Mouse (Mus musculus) MEL (cell line): Measurements from ENCODE around the gene BC024063. TPM values are rescaled to one million over a fixed set of nuclear protein-coding genes. Genes with fewer than 3 reads are reported as not detected.

Experiments
- DNase-seq: peaks from one replicate; pipeline ENCODE4 v3.0.0; 2011; ENCODE audit warnings: low read depth, low spot score
- H3K27ac ChIP-seq: 2 replicates; pipeline ENCODE4 v1.5.1; 2012; ENCODE audit warnings: low read depth, mild to moderate bottlenecking, control low read depth, low read length, moderate library complexity; ENCODE audit not compliant: control insufficient read depth
- H3K27me3 ChIP-seq, 2 experiments: fragments of 150-350 bp in 1 of 2; sonication (generic) in 1 of 2; 2 replicates each; pipeline ENCODE4 v1.6.1; 2012; ENCODE audit warnings: low read length in 2 of 2, mild to moderate bottlenecking in 2 of 2, improper control_type of control experiment in 1 of 2, moderate library complexity in 1 of 2; ENCODE audit not compliant: insufficient read depth in 2 of 2, control insufficient read depth in 1 of 2
- H3K36me3 ChIP-seq, 2 experiments: 2 replicates each; pipeline ENCODE4 v1.6.1; 2012 to 2014; ENCODE audit warnings: low read length in 2 of 2, improper control_type of control experiment in 1 of 2, inconsistent platforms in 1 of 2, mild to moderate bottlenecking in 1 of 2; ENCODE audit not compliant: insufficient read depth in 2 of 2, control insufficient read depth in 1 of 2
- H3K4me1 ChIP-seq, 2 experiments: fragments of 150-350 bp in 1 of 2; sonication (generic) in 1 of 2; 2 replicates each; pipeline ENCODE4 v1.6.1; 2012; ENCODE audit warnings: low read length in 2 of 2, improper control_type of control experiment in 1 of 2, mild to moderate bottlenecking in 1 of 2; ENCODE audit not compliant: insufficient read depth in 2 of 2, control insufficient read depth in 1 of 2
- H3K4me3 ChIP-seq, 2 experiments: fragments of 150-350 bp in 1 of 2; sonication (generic) in 1 of 2; 2 replicates each; pipeline ENCODE4 v1.5.1; 2012; ENCODE audit warnings: low read depth in 2 of 2, low read length in 2 of 2, mild to moderate bottlenecking in 2 of 2, moderate library complexity in 2 of 2, control low read depth in 1 of 2, improper control_type of control experiment in 1 of 2; ENCODE audit not compliant: control insufficient read depth in 1 of 2, insufficient read depth in 1 of 2
- H3K79me2 ChIP-seq: 2 replicates; pipeline ENCODE4 v1.6.1; 2012; ENCODE audit warnings: mild to moderate bottlenecking, low read length, moderate library complexity; ENCODE audit not compliant: control insufficient read depth, poor library complexity, insufficient read depth
- H3K9ac ChIP-seq: 2 replicates; pipeline ENCODE4 v1.6.1; 2012; ENCODE audit warnings: low read depth, mild to moderate bottlenecking, control low read depth, low read length, moderate library complexity; ENCODE audit not compliant: control insufficient read depth, poor library complexity, severe bottlenecking
- H3K9me3 ChIP-seq: fragments of 150-350 bp; sonication (generic); replicated peaks from 2 replicates; pipeline ENCODE4 v1.6.1; 2012; ENCODE audit warnings: mild to moderate bottlenecking, low read length, improper control_type of control experiment, moderate library complexity; ENCODE audit not compliant: insufficient read depth
- ELF1 ChIP-seq: IDR thresholded peaks from 2 replicates; pipeline ENCODE4 v1.6.1; 2014; ENCODE audit warnings: low read depth, mild to moderate bottlenecking, inconsistent platforms, low read length, improper control_type of control experiment, moderate library complexity
- ETS1 ChIP-seq: IDR thresholded peaks from 2 replicates; pipeline ENCODE4 v1.6.1; 2012; ENCODE audit warnings: low read depth, mild to moderate bottlenecking, inconsistent platforms, low read length, improper control_type of control experiment, moderate library complexity
- HCFC1 ChIP-seq: IDR thresholded peaks from 2 replicates; pipeline ENCODE4 v1.6.1; 2012; ENCODE audit warnings: low read depth, mild to moderate bottlenecking, inconsistent platforms, low read length, improper control_type of control experiment, moderate library complexity
- JUND ChIP-seq: IDR thresholded peaks from 2 replicates; pipeline ENCODE4 v1.6.1; 2011; ENCODE audit warnings: low read depth, mild to moderate bottlenecking, improper control_type of control experiment, low read length
- MAFK ChIP-seq: IDR thresholded peaks from 2 replicates; pipeline ENCODE4 v1.6.1; 2011; ENCODE audit warnings: low read depth, mild to moderate bottlenecking, low read length, improper control_type of control experiment, borderline replicate concordance
- MAX ChIP-seq: IDR thresholded peaks from 2 replicates; pipeline ENCODE4 v1.6.1; 2011; ENCODE audit warnings: low read length, improper control_type of control experiment
- MAZ ChIP-seq: IDR thresholded peaks from 2 replicates; pipeline ENCODE4 v1.6.1; 2012; ENCODE audit warnings: low read depth, mild to moderate bottlenecking, inconsistent platforms, low read length, improper control_type of control experiment
- MYC ChIP-seq: IDR thresholded peaks from 2 replicates; pipeline ENCODE4 v1.6.1; 2011; ENCODE audit warnings: low read depth, mild to moderate bottlenecking, low read length, improper control_type of control experiment, moderate library complexity
- NELFE ChIP-seq: IDR thresholded peaks from 2 replicates; pipeline ENCODE4 v1.6.1; 2011; ENCODE audit warnings: low read depth, low read length, improper control_type of control experiment
- NRF1 ChIP-seq: IDR thresholded peaks from 2 replicates; pipeline ENCODE4 v1.6.1; 2014; ENCODE audit warnings: low read depth, mild to moderate bottlenecking, inconsistent platforms, low read length, improper control_type of control experiment, moderate library complexity; ENCODE audit not compliant: poor library complexity, insufficient read depth, severe bottlenecking
- POLR2A ChIP-seq, 2 experiments: IDR thresholded peaks; 2 replicates each; pipeline ENCODE4 v1.6.1; 2011 to 2012; ENCODE audit warnings: low read length in 2 of 2, mild to moderate bottlenecking in 2 of 2, control low read depth in 1 of 2, improper control_type of control experiment in 1 of 2, low read depth in 1 of 2, moderate library complexity in 1 of 2; ENCODE audit not compliant: control insufficient read depth in 1 of 2, insufficient read depth in 1 of 2, poor library complexity in 1 of 2
- POLR2AphosphoS2 ChIP-seq: IDR thresholded peaks from 2 replicates; pipeline ENCODE4 v1.6.1; 2011; ENCODE audit warnings: low read length, improper control_type of control experiment
- POLR2AphosphoS5 ChIP-seq: IDR thresholded peaks from 2 replicates; pipeline ENCODE4 v1.6.1; 2012; ENCODE audit warnings: low read depth, borderline replicate concordance, mild to moderate bottlenecking, inconsistent platforms, low read length, moderate library complexity, mixed read lengths
- SIN3A ChIP-seq: IDR thresholded peaks from 2 replicates; pipeline ENCODE4 v1.6.1; 2012; ENCODE audit warnings: low read length, improper control_type of control experiment, inconsistent platforms
- SMC3 ChIP-seq: IDR thresholded peaks from 2 replicates; pipeline ENCODE4 v1.6.1; 2011; ENCODE audit warnings: low read depth, low read length, improper control_type of control experiment
- TAL1 ChIP-seq: IDR thresholded peaks from 2 replicates; pipeline ENCODE4 v1.6.1; 2012; ENCODE audit warnings: mild to moderate bottlenecking, inconsistent platforms, low read length, moderate library complexity, mixed read lengths
- TBP ChIP-seq: IDR thresholded peaks from 2 replicates; pipeline ENCODE4 v1.8.0; 2011; ENCODE audit warnings: low read depth, low read length, improper control_type of control experiment
- TCF12 ChIP-seq: IDR thresholded peaks from 2 replicates; pipeline ENCODE4 v1.6.1; 2014; ENCODE audit warnings: low read depth, mild to moderate bottlenecking, inconsistent platforms, low read length, improper control_type of control experiment, moderate library complexity
- USF1 ChIP-seq: IDR thresholded peaks from 2 replicates; pipeline ENCODE4 v1.6.1; 2014; ENCODE audit warnings: low read depth, mild to moderate bottlenecking, inconsistent platforms, low read length, improper control_type of control experiment, moderate library complexity
- USF2 ChIP-seq, 2 experiments: IDR thresholded peaks; 2 replicates each; pipeline ENCODE4 v1.6.1; 2011 to 2012; ENCODE audit warnings: improper control_type of control experiment in 2 of 2, low read length in 2 of 2, borderline replicate concordance in 1 of 2, inconsistent platforms in 1 of 2, low read depth in 1 of 2, mild to moderate bottlenecking in 1 of 2; ENCODE audit not compliant: insufficient read depth in 1 of 2
- ZC3H11A ChIP-seq: IDR thresholded peaks from 2 replicates; pipeline ENCODE4 v1.6.1; 2012; ENCODE audit warnings: low read depth, mild to moderate bottlenecking, inconsistent platforms, low read length, improper control_type of control experiment
- ZMIZ1 ChIP-seq: IDR thresholded peaks from 2 replicates; pipeline ENCODE4 v1.6.1; 2012; ENCODE audit warnings: low read depth, mild to moderate bottlenecking, inconsistent platforms, low read length, improper control_type of control experiment, moderate library complexity
- polyA plus RNA-seq, 2 experiments: library from polyadenylated mRNA; stranded (reverse) in 1 of 2; unstranded in 1 of 2; fragments of >175 nt in 1 of 2; fragments of >200 nt in 1 of 2; gene quantifications; 2 replicates each; pipeline versions ENCODE4 v1.2.1 to v1.2.4; 2012; ENCODE audit warnings: low replicate concordance in 2 of 2, low read depth in 1 of 2; ENCODE audit not compliant: insufficient read length in 2 of 2, insufficient read depth in 1 of 2, missing spikeins in 1 of 2
- total RNA-seq: library from RNA; depleted of rRNA; stranded (reverse); fragments of 300-350 nt; gene quantifications from 2 replicates; pipeline ENCODE4 v1.2.3, GENCODE M21; 2012

BC024063 gene
- total and polyA plus RNA-seq, 3 experiments: 0.92 to 2.3 TPM; not detected in 1

- peak within 1 kb of the TSS; percentile 65 to 92 for H3K4me3 ChIP-seq
- peaks cover 6% of the 10 kb centered on the region; the same call in 1 of the 2 replicates for H3K79me2 ChIP-seq
- no peaks in the 10 kb centered on the region for H3K9me3 ChIP-seq
- TF ChIP-seq USF1: no peak
- TF ChIP-seq POLR2AphosphoS5: no peak
- no peak for TF ChIP-seq USF2 (IDR thresholded peaks at IDR 0.05; ENCODE audit: borderline replicate concordance in 1 of 2, insufficient read depth in 1 of 2, low read depth in 1 of 2, low read length in 2 of 2)
- no peak for TF ChIP-seq ZC3H11A
- peak; percentile 94 for TF ChIP-seq NELFE
- no peak for TF ChIP-seq TAL1
- no peak for TF ChIP-seq MAZ
- TF ChIP-seq NRF1: peak; percentile 96
- peak; percentile 88 for TF ChIP-seq ZMIZ1
- no peak for TF ChIP-seq JUND
- TF ChIP-seq HCFC1: peak; percentile 77
- TF ChIP-seq MAX: peak; percentile 24; the same call in 1 of the 2 replicates
- TF ChIP-seq SIN3A: no peak; the same call in 1 of the 2 replicates
- TF ChIP-seq ETS1: no peak
- peak; percentile 32; the same call in 1 of the 2 replicates for TF ChIP-seq TCF12
- peak; percentile 76 for TF ChIP-seq ELF1
- peak; percentile 91 for TF ChIP-seq POLR2AphosphoS2
- peak; percentile 95 to 97 for TF ChIP-seq POLR2A (IDR thresholded peaks at IDR 0.05; ENCODE audit: control insufficient read depth in 1 of 2, insufficient read depth in 1 of 2, low read depth in 1 of 2, low read length in 2 of 2, poor library complexity in 1 of 2)
- peak; percentile 69; the same call in 1 of the 2 replicates for TF ChIP-seq MYC
- peak; percentile 35; the same call in 1 of the 2 replicates for TF ChIP-seq TBP
- TF ChIP-seq SMC3: no peak
- TF ChIP-seq MAFK: no peak
- no peaks in the 10 kb centered on the region for H3K27me3 ChIP-seq
- peak; percentile 96 for DNase-seq
- peak within 1 kb of the TSS; percentile 64 for H3K27ac ChIP-seq
- peaks cover 0 to 4% of the 10 kb centered on the region in 2 experiments; a peak in 2 of 4 replicates for H3K36me3 ChIP-seq
- H3K9ac ChIP-seq: peak within 1 kb of the TSS; percentile 92
- peaks cover 0 to 6% of the 10 kb centered on the region in 2 experiments; a peak in 1 of 4 replicates for H3K4me1 ChIP-seq
Measured at GRCm38 (mm10) chr10:82127850-82128401, 44.8 kb downstream of the BC024063 start, which contains the start of gene AU041133. Gene AU041133 (plus strand): TSS chr10:82128013.
